Mouse (Mus musculus) embryonic facial prominence, embryonic 11.5 days (tissue): Measurements from ENCODE around the gene Mdm2. TPM values are rescaled to one million over a fixed set of nuclear protein-coding genes. Genes with fewer than 3 reads are reported as not detected.

Source experiments
- ATAC-seq: fragments of 200-750 bp; cut with Nextera tagmentation; replicated peaks from 2 replicates; pipeline ENCODE4 v1.8.0; 2017; ENCODE audit warnings: low read depth; ENCODE audit not compliant: insufficient number of reproducible peaks, low FRiP score, low TSS enrichment
- DNase-seq: peaks from one replicate; pipeline ENCODE4 v3.0.0-alpha.2; 2015; ENCODE audit warnings: low spot score
- H3K27ac ChIP-seq: fragments of 300-500 bp; sonication (generic); replicated peaks from 2 replicates; pipeline ENCODE4 v1.5.1; 2014; ENCODE audit warnings: mild to moderate bottlenecking, low read depth, low read length, control low read depth
- H3K27me3 ChIP-seq: fragments of 300-500 bp; sonication (generic); 2 replicates; pipeline ENCODE4 v1.6.1; 2014; ENCODE audit warnings: mild to moderate bottlenecking, low read length, moderate library complexity, mixed read lengths; ENCODE audit not compliant: control insufficient read depth, insufficient read depth
- H3K36me3 ChIP-seq: fragments of 300-500 bp; sonication (generic); replicated peaks from 2 replicates; pipeline ENCODE4 v1.6.1; 2014; ENCODE audit warnings: low read depth, mild to moderate bottlenecking, low read length, moderate library complexity, mixed read lengths; ENCODE audit not compliant: control insufficient read depth, insufficient read depth
- H3K4me1 ChIP-seq: fragments of 300-500 bp; sonication (generic); 2 replicates; pipeline ENCODE4 v1.6.1; 2014; ENCODE audit warnings: low read length, mixed read lengths; ENCODE audit not compliant: control insufficient read depth, insufficient read depth
- H3K4me2 ChIP-seq: fragments of 300-500 bp; sonication (generic); 2 replicates; pipeline ENCODE4 v1.6.1; 2014; ENCODE audit warnings: low read depth, mild to moderate bottlenecking, control low read depth, low read length, moderate library complexity
- H3K4me3 ChIP-seq: fragments of 300-500 bp; sonication (generic); 2 replicates; pipeline ENCODE4 v1.5.1; 2014; ENCODE audit warnings: low read depth, low read length, control low read depth
- H3K9ac ChIP-seq: fragments of 300-500 bp; sonication (generic); replicated peaks from 2 replicates; pipeline ENCODE4 v1.6.1; 2014; ENCODE audit warnings: mild to moderate bottlenecking, control low read depth, low read length
- H3K9me3 ChIP-seq: fragments of 300-500 bp; sonication (generic); replicated peaks from 2 replicates; pipeline ENCODE4 v1.6.1; 2016; ENCODE audit warnings: mild to moderate bottlenecking, low read length, inconsistent platforms, mixed read lengths; ENCODE audit not compliant: control insufficient read depth
- WGBS: fragments of 180-500 bp; shearing (Covaris S2); extraction: QIAGEN DNeasy Blood & Tissue Kit; methylation state at CpG from one replicate; pipeline ENCODE4 v1.1.7; 2014; 5-methylcytosine and 5-hydroxymethylcytosine counted together
- polyA plus RNA-seq: library from polyadenylated mRNA; unstranded; fragments of >200 nt; fragmentation: Nextera tagmentation; extraction: Ambion mirVana; gene quantifications from 2 replicates; pipeline ENCODE4 v1.2.1, GENCODE M21; 2014

Mdm2 gene
- polyA plus RNA-seq, 1 experiment from 2014 or later = 47.7 TPM

DNA sequence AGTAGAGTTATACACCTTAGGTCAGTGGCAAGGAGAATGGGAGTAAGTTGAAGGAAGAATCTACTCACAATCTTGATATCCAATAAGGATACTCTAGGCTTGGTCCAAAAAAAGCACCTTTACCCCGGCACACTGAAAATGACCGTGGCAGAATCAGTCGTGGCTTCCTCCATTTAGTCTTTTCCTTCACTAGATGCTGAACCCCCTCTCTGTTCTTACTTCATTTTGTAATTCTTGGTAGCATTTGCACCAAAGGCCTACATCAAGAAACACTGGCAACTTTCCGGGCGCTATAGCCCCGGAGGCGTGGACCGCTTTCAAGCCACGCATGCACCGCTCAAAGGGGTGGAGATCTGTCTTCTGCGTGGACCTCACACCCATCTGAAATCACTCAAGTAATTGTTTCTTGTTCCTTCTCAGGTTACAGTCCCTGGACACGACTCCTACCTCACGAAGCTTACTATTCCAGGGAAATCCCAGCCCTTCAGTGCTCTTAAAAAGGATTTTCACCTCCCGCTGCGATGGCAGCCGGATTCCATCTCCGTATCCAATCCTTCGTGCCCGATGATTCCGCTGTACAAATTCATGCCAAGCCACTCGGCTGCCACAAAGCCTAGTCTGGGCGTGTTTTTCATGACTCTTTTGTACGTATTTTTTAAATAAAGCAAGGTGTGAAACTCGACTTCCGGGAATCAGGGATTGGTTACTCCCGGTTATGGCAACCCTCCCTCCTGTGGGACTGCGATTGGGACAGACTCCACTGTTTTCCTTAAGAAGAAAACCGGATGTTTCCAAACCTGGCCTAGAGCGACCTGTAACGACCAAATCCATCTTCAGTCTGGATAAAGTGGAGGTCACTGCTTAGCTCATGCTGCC is 27.5 kb downstream of the Mdm2 start:
- no peaks in the 10 kb centered on the region for H3K4me1 ChIP-seq
- H3K9me3 ChIP-seq = no peaks in the 10 kb centered on the region
- DNase-seq (peak; percentile 12), ATAC-seq (no peak)
- no peaks in the 10 kb centered on the region for H3K27me3 ChIP-seq
- H3K27ac ChIP-seq = no peak overlapping the region
- no peaks in the 10 kb centered on the region for H3K36me3 ChIP-seq
- WGBS = 75% methylated on average over 30 of the region's 30 CpGs
- H3K9ac ChIP-seq = no peak overlapping the region
- H3K4me2 ChIP-seq = no peak overlapping the region
- H3K4me3 ChIP-seq = no peak overlapping the region

DNA sequence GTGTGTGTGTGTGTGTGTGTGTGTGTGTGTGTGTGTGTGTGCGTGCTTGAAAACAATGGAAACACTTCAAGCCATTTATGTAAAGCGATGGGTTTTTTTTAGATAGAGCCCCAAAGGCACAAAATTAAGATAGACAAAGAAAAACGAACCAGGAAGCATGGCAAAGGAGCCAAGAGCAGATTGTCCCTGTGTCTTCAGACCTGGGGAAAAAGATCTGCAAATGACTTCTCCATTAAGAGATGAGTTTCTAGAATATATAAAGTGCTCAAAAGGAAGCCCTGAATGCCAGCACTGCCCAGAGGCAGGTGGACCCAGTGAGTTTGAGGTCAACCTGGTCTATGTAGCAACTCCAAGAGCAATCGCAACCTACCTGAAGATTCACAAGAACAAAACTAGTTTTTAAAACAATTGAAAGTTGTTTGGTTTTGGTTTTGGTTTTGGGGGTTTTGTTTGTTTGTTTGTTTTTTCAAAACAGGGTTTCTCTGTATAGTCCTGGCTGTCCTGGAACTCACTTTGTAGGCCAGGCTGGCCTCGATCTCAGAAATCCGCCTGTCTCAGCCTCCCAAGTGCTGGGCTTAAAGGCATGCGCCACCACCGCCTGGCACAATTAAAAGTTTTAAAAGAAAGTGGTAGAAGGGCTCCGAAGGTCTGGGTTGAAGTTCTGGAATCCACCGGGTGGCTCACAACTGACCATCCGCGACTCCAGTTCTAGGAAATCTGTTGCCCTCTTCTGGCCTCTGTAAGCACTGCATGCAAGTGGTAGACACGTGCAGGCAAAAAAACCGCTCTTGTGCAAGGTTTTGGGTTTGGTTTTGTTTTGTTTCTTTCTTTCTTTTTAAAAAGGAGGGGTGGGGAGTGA is 28.3 kb downstream of the Mdm2 start:
- no peak overlapping the region for H3K4me3 ChIP-seq
- 65% methylated on average over 14 of the region's 14 CpGs for WGBS
- no peak for ATAC-seq
- H3K27me3 ChIP-seq = no peaks in the 10 kb centered on the region
- no peak overlapping the region for H3K27ac ChIP-seq
- DNase-seq = peak; percentile 58
- no peak overlapping the region for H3K9ac ChIP-seq
- H3K4me1 ChIP-seq = no peaks in the 10 kb centered on the region
- no peak overlapping the region for H3K4me2 ChIP-seq
- H3K9me3 ChIP-seq = no peaks in the 10 kb centered on the region
- H3K36me3 ChIP-seq = no peaks in the 10 kb centered on the region

- no peak overlapping the region for H3K9ac ChIP-seq
- ATAC-seq = no peak
- H3K4me3 ChIP-seq = no peak overlapping the region
- H3K36me3 ChIP-seq = no peaks in the 10 kb centered on the region
- DNase-seq = no peak
- H3K4me2 ChIP-seq = no peak overlapping the region
- H3K27me3 ChIP-seq = no peaks in the 10 kb centered on the region
- no peaks in the 10 kb centered on the region for H3K9me3 ChIP-seq
- no peaks in the 10 kb centered on the region for H3K4me1 ChIP-seq
- WGBS = 87% methylated on average over 3 of the region's 3 CpGs
- no peak overlapping the region for H3K27ac ChIP-seq
These were observed 29.0 kb downstream of the Mdm2 start for GRCm38 (mm10) chr10:117681543-117681942.

GRCm38 (mm10) chr10:117680868-117681513 is 29.6 kb downstream of the Mdm2 start:
- Histone ChIP-seq H3K9ac (no peak overlapping the region), H3K4me3 (no peak overlapping the region), H3K4me1 (no peaks in the 10 kb centered on the region), H3K27ac (no peak overlapping the region), H3K36me3 (no peaks in the 10 kb centered on the region), H3K9me3 (no peaks in the 10 kb centered on the region), H3K4me2 (no peak overlapping the region), H3K27me3 (no peaks in the 10 kb centered on the region)
- ATAC-seq = no peak
- DNase-seq = no peak
- 89% methylated on average over 12 of the region's 12 CpGs for WGBS

DNA sequence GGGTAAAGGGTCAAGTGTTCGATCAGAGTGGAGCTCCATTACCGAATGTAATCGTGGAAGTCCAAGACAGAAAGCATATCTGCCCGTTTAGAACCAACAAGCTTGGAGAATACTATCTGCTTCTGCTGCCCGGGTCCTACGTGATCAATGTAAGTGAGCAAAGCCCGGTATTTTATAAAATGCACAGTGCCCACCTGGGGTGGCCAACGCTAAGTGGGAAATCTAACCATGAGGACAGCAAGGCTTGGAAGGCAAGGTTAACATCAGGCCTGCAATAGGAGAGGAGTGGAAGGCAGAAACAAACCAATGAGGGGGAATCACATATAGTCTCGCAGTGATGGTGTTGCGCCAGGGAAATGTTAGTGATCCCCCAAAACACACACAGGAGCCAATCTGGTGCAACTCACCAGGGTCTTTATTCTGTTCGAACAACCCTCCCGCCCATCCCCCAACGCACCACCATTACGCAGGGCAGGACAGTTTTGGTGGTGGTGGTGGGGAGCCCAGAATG is 30.5 kb downstream of the Mdm2 start:
- Histone ChIP-seq H3K4me3 (no peak overlapping the region), H3K36me3 (no peaks in the 10 kb centered on the region), H3K4me2 (no peak overlapping the region), H3K4me1 (no peaks in the 10 kb centered on the region), H3K27ac (no peak overlapping the region), H3K9ac (no peak overlapping the region), H3K27me3 (no peaks in the 10 kb centered on the region), H3K9me3 (no peaks in the 10 kb centered on the region)
- 90% methylated on average over 14 of the region's 14 CpGs for WGBS
- no peak for DNase-seq
- ATAC-seq = no peak

- no peak for ATAC-seq
- Histone ChIP-seq H3K4me2 (no peak overlapping the region), H3K36me3 (no peaks in the 10 kb centered on the region), H3K4me1 (no peaks in the 10 kb centered on the region), H3K9me3 (no peaks in the 10 kb centered on the region), H3K4me3 (no peak overlapping the region), H3K27me3 (no peaks in the 10 kb centered on the region), H3K27ac (no peak overlapping the region), H3K9ac (no peak overlapping the region)
- no peak for DNase-seq
- 81% methylated on average over 5 of the region's 5 CpGs for WGBS
These were observed 31.4 kb downstream of the Mdm2 start for GRCm38 (mm10) chr10:117679029-117679686.

- Histone ChIP-seq H3K4me3 (no peak overlapping the region), H3K27ac (no peak overlapping the region), H3K9me3 (no peaks in the 10 kb centered on the region), H3K4me2 (no peak overlapping the region), H3K9ac (no peak overlapping the region), H3K27me3 (no peaks in the 10 kb centered on the region), H3K4me1 (no peaks in the 10 kb centered on the region), H3K36me3 (no peaks in the 10 kb centered on the region)
- ATAC-seq = no peak
- DNase-seq = no peak
- WGBS = 79% methylated on average over 5 of the region's 5 CpGs
These were observed 32.2 kb downstream of the Mdm2 start for GRCm38 (mm10) chr10:117678357-117678756.
